Mouse (Mus musculus): Measurements from ENCODE around the gene Glis3. TPM values are rescaled to one million over a fixed set of nuclear protein-coding genes. Genes with fewer than 3 reads are reported as not detected.
A peak's percentile ranks its signal among the peaks of the same experiment; 100 is the strongest.

Gene Glis3
- polyA plus RNA-seq, 1 experiment from 2014 or later, result 2.9 TPM

GRCm38 (mm10) chr19:28550611-28551010 is 129.3 kb downstream of the Glis3 start:
- no peak overlapping the region for H3K9ac ChIP-seq (ENCODE audit: low read depth, low read length)
- DNase-seq (ENCODE audit: low spot score), result no peak
- H3K4me1 ChIP-seq (replicated peaks; ENCODE audit: control insufficient read depth, insufficient read depth, low read length), result peaks cover 1% of the 10 kb centered on the region; the same call in 1 of the 2 replicates
- H3K36me3 ChIP-seq (ENCODE audit: control insufficient read depth, insufficient read depth, low read length), result no peaks in the 10 kb centered on the region
- H3K27me3 ChIP-seq (ENCODE audit: control insufficient read depth, insufficient read depth, low read length), result no peaks in the 10 kb centered on the region
- no peak overlapping the region for H3K4me2 ChIP-seq (replicated peaks; ENCODE audit: low read depth, low read length)
- H3K4me3 ChIP-seq (ENCODE audit: low read depth, low read length), result no peak overlapping the region
- ATAC-seq (ENCODE audit: low FRiP score), result no peak
- 56% methylated on average over 8 of the region's 8 CpGs for WGBS
- no peak overlapping the region for H3K27ac ChIP-seq (ENCODE audit: low read depth, low read length)
- H3K9me3 ChIP-seq (ENCODE audit: control insufficient read depth, low read length), result no peaks in the 10 kb centered on the region

GRCm38 (mm10) chr19:28546933-28547332 is 132.9 kb downstream of the Glis3 start:
- ATAC-seq (ENCODE audit: low FRiP score) (no peak), DNase-seq (ENCODE audit: low spot score) (no peak)
- Histone ChIP-seq H3K27ac (ENCODE audit: low read depth, low read length) (no peak overlapping the region), H3K9ac (ENCODE audit: low read depth, low read length) (no peak overlapping the region), H3K4me2 (replicated peaks; ENCODE audit: low read depth, low read length) (no peak overlapping the region), H3K27me3 (ENCODE audit: control insufficient read depth, insufficient read depth, low read length) (no peaks in the 10 kb centered on the region), H3K4me1 (replicated peaks; ENCODE audit: control insufficient read depth, insufficient read depth, low read length) (peaks cover 6% of the 10 kb centered on the region; the same call in 1 of the 2 replicates), H3K36me3 (ENCODE audit: control insufficient read depth, insufficient read depth, low read length) (no peaks in the 10 kb centered on the region), H3K9me3 (ENCODE audit: control insufficient read depth, low read length) (no peaks in the 10 kb centered on the region), H3K4me3 (ENCODE audit: low read depth, low read length) (no peak overlapping the region)
- WGBS, result 96% methylated on average over 3 of the region's 3 CpGs

GRCm38 (mm10) chr19:28545493-28545892 is 134.4 kb downstream of the Glis3 start:
- WGBS, result 54% methylated on average over 1 of the region's 1 CpGs
- H3K4me3 ChIP-seq (ENCODE audit: low read depth, low read length), result no peak overlapping the region
- no peak for DNase-seq (ENCODE audit: low spot score)
- no peak overlapping the region for H3K9ac ChIP-seq (ENCODE audit: low read depth, low read length)
- no peak overlapping the region for H3K27ac ChIP-seq (ENCODE audit: low read depth, low read length)
- no peaks in the 10 kb centered on the region for H3K27me3 ChIP-seq (ENCODE audit: control insufficient read depth, insufficient read depth, low read length)
- no peaks in the 10 kb centered on the region for H3K9me3 ChIP-seq (ENCODE audit: control insufficient read depth, low read length)
- H3K4me2 ChIP-seq (replicated peaks; ENCODE audit: low read depth, low read length), result no peak overlapping the region
- no peak for ATAC-seq (ENCODE audit: low FRiP score)
- H3K4me1 ChIP-seq (replicated peaks; ENCODE audit: control insufficient read depth, insufficient read depth, low read length), result peaks cover 6% of the 10 kb centered on the region; the same call in 1 of the 2 replicates
- no peaks in the 10 kb centered on the region for H3K36me3 ChIP-seq (ENCODE audit: control insufficient read depth, insufficient read depth, low read length)

- no peak overlapping the region for H3K27ac ChIP-seq (ENCODE audit: low read depth, low read length)
- ATAC-seq (ENCODE audit: low FRiP score) (no peak), DNase-seq (ENCODE audit: low spot score) (no peak)
- no peaks in the 10 kb centered on the region for H3K27me3 ChIP-seq (ENCODE audit: control insufficient read depth, insufficient read depth, low read length)
- no peaks in the 10 kb centered on the region for H3K36me3 ChIP-seq (ENCODE audit: control insufficient read depth, insufficient read depth, low read length)
- no peak overlapping the region for H3K4me2 ChIP-seq (replicated peaks; ENCODE audit: low read depth, low read length)
- WGBS, result 64% methylated on average over 9 of the region's 9 CpGs
- no peaks in the 10 kb centered on the region for H3K9me3 ChIP-seq (ENCODE audit: control insufficient read depth, low read length)
- no peak overlapping the region for H3K4me3 ChIP-seq (ENCODE audit: low read depth, low read length)
- no peaks in the 10 kb centered on the region for H3K4me1 ChIP-seq (replicated peaks; ENCODE audit: control insufficient read depth, insufficient read depth, low read length)
- H3K9ac ChIP-seq (ENCODE audit: low read depth, low read length), result no peak overlapping the region
Measured at GRCm38 (mm10) chr19:28538813-28539212, 141.1 kb downstream of the Glis3 start.

GRCm38 (mm10) chr19:28534964-28535363 is 144.9 kb downstream of the Glis3 start:
- Histone ChIP-seq H3K9ac (ENCODE audit: low read depth, low read length) (no peak overlapping the region), H3K4me2 (replicated peaks; ENCODE audit: low read depth, low read length) (no peak overlapping the region), H3K27ac (ENCODE audit: low read depth, low read length) (no peak overlapping the region), H3K27me3 (ENCODE audit: control insufficient read depth, insufficient read depth, low read length) (no peaks in the 10 kb centered on the region), H3K4me3 (ENCODE audit: low read depth, low read length) (no peak overlapping the region), H3K36me3 (ENCODE audit: control insufficient read depth, insufficient read depth, low read length) (no peaks in the 10 kb centered on the region), H3K4me1 (replicated peaks; ENCODE audit: control insufficient read depth, insufficient read depth, low read length) (no peaks in the 10 kb centered on the region), H3K9me3 (ENCODE audit: control insufficient read depth, low read length) (no peaks in the 10 kb centered on the region)
- WGBS, result 74% methylated on average over 12 of the region's 12 CpGs
- ATAC-seq (ENCODE audit: low FRiP score), result no peak
- no peak for DNase-seq (ENCODE audit: low spot score)

- H3K36me3 ChIP-seq (ENCODE audit: control insufficient read depth, insufficient read depth, low read length), result no peaks in the 10 kb centered on the region
- no peak overlapping the region for H3K4me2 ChIP-seq (replicated peaks; ENCODE audit: low read depth, low read length)
- DNase-seq (ENCODE audit: low spot score) (no peak), ATAC-seq (ENCODE audit: low FRiP score) (no peak)
- 71% methylated on average over 3 of the region's 3 CpGs for WGBS
- no peak overlapping the region for H3K9ac ChIP-seq (ENCODE audit: low read depth, low read length)
- no peaks in the 10 kb centered on the region for H3K4me1 ChIP-seq (replicated peaks; ENCODE audit: control insufficient read depth, insufficient read depth, low read length)
- no peaks in the 10 kb centered on the region for H3K9me3 ChIP-seq (ENCODE audit: control insufficient read depth, low read length)
- H3K27ac ChIP-seq (ENCODE audit: low read depth, low read length), result no peak overlapping the region
- no peaks in the 10 kb centered on the region for H3K27me3 ChIP-seq (ENCODE audit: control insufficient read depth, insufficient read depth, low read length)
- no peak overlapping the region for H3K4me3 ChIP-seq (ENCODE audit: low read depth, low read length)
Measured at GRCm38 (mm10) chr19:28533576-28533975, 146.3 kb downstream of the Glis3 start.

- Histone ChIP-seq H3K4me3 (ENCODE audit: low read depth, low read length) (no peak overlapping the region), H3K36me3 (ENCODE audit: control insufficient read depth, insufficient read depth, low read length) (no peaks in the 10 kb centered on the region), H3K4me1 (replicated peaks; ENCODE audit: control insufficient read depth, insufficient read depth, low read length) (no peaks in the 10 kb centered on the region), H3K4me2 (replicated peaks; ENCODE audit: low read depth, low read length) (no peak overlapping the region), H3K27ac (ENCODE audit: low read depth, low read length) (no peak overlapping the region), H3K27me3 (ENCODE audit: control insufficient read depth, insufficient read depth, low read length) (no peaks in the 10 kb centered on the region), H3K9ac (ENCODE audit: low read depth, low read length) (no peak overlapping the region), H3K9me3 (ENCODE audit: control insufficient read depth, low read length) (no peaks in the 10 kb centered on the region)
- ATAC-seq (ENCODE audit: low FRiP score) (no peak), DNase-seq (ENCODE audit: low spot score) (no peak)
- WGBS, result 90% methylated on average over 9 of the region's 9 CpGs
Measured at GRCm38 (mm10) chr19:28531750-28532149, 148.1 kb downstream of the Glis3 start.

GRCm38 (mm10) chr19:28530846-28531245 is 149.0 kb downstream of the Glis3 start:
- H3K4me1 ChIP-seq (replicated peaks; ENCODE audit: control insufficient read depth, insufficient read depth, low read length), result no peaks in the 10 kb centered on the region
- H3K36me3 ChIP-seq (ENCODE audit: control insufficient read depth, insufficient read depth, low read length), result no peaks in the 10 kb centered on the region
- WGBS, result 69% methylated on average over 10 of the region's 10 CpGs
- H3K27ac ChIP-seq (ENCODE audit: low read depth, low read length), result no peak overlapping the region
- ATAC-seq (ENCODE audit: low FRiP score) (no peak), DNase-seq (ENCODE audit: low spot score) (peak; percentile 27)
- H3K9ac ChIP-seq (ENCODE audit: low read depth, low read length), result no peak overlapping the region
- H3K4me3 ChIP-seq (ENCODE audit: low read depth, low read length), result no peak overlapping the region
- H3K9me3 ChIP-seq (ENCODE audit: control insufficient read depth, low read length), result no peaks in the 10 kb centered on the region
- no peak overlapping the region for H3K4me2 ChIP-seq (replicated peaks; ENCODE audit: low read depth, low read length)
- H3K27me3 ChIP-seq (ENCODE audit: control insufficient read depth, insufficient read depth, low read length), result no peaks in the 10 kb centered on the region

- Histone ChIP-seq H3K4me2 (replicated peaks; ENCODE audit: low read depth, low read length) (no peak overlapping the region), H3K27me3 (ENCODE audit: control insufficient read depth, insufficient read depth, low read length) (no peaks in the 10 kb centered on the region), H3K9me3 (ENCODE audit: control insufficient read depth, low read length) (no peaks in the 10 kb centered on the region), H3K36me3 (ENCODE audit: control insufficient read depth, insufficient read depth, low read length) (no peaks in the 10 kb centered on the region), H3K27ac (ENCODE audit: low read depth, low read length) (no peak overlapping the region), H3K4me1 (replicated peaks; ENCODE audit: control insufficient read depth, insufficient read depth, low read length) (no peaks in the 10 kb centered on the region), H3K9ac (ENCODE audit: low read depth, low read length) (no peak overlapping the region), H3K4me3 (ENCODE audit: low read depth, low read length) (no peak overlapping the region)
- ATAC-seq (ENCODE audit: low FRiP score) (no peak), DNase-seq (ENCODE audit: low spot score) (no peak)
- 90% methylated on average over 13 of the region's 13 CpGs for WGBS
Measured at GRCm38 (mm10) chr19:28529006-28529405, 150.9 kb downstream of the Glis3 start.

All from hindbrain, embryonic 11.5 days (tissue).